Mouse (Mus musculus) myocyte (in vitro differentiated cells): ENCODE data around the gene 4921539E11Rik.

Experiments used
- CEBPB ChIP-seq: IDR thresholded peaks from 2 replicates; pipeline ENCODE4 v1.6.1; 2011; ENCODE audit warnings: mild to moderate bottlenecking, moderate library complexity; ENCODE audit not compliant: poor library complexity, insufficient read depth, severe bottlenecking
- E2F4 ChIP-seq: IDR thresholded peaks from one replicate; pipeline ENCODE4 v1.6.1; 2011; ENCODE audit warnings: mild to moderate bottlenecking, control low read depth, moderate library complexity; ENCODE audit not compliant: insufficient read depth
- MAX ChIP-seq: IDR thresholded peaks from one replicate; pipeline ENCODE4 v1.6.1; 2011; ENCODE audit warnings: low read depth, mild to moderate bottlenecking, control low read depth
- MYOD1 ChIP-seq, 3 experiments: IDR thresholded peaks; one replicate each; pipeline ENCODE4 v1.6.1; 2011; ENCODE audit warnings: control low read depth in 2 of 3, low read depth in 2 of 3, mild to moderate bottlenecking in 2 of 3, moderate library complexity in 1 of 3; ENCODE audit not compliant: insufficient read length in 2 of 3, control insufficient read depth in 1 of 3
- MYOG ChIP-seq, 3 experiments: IDR thresholded peaks; one replicate each; pipeline ENCODE4 v1.6.1; 2011; ENCODE audit warnings: control low read depth in 2 of 3, low read depth in 2 of 3, mild to moderate bottlenecking in 2 of 3; ENCODE audit not compliant: insufficient read length in 2 of 3, control insufficient read depth in 1 of 3, insufficient read depth in 1 of 3
- POLR2A ChIP-seq: IDR thresholded peaks from one replicate; pipeline ENCODE4 v1.6.1; 2011; ENCODE audit warnings: low read depth, mild to moderate bottlenecking, control low read depth, moderate library complexity; ENCODE audit not compliant: insufficient read length
- POLR2AphosphoS2 ChIP-seq: IDR thresholded peaks from one replicate; pipeline ENCODE4 v1.6.1; 2011; ENCODE audit warnings: low read depth, control low read depth; ENCODE audit not compliant: insufficient read length
- REST ChIP-seq: IDR thresholded peaks from one replicate; pipeline ENCODE4 v1.6.1; 2011; ENCODE audit warnings: mild to moderate bottlenecking, control low read depth, moderate library complexity; ENCODE audit not compliant: insufficient read depth, insufficient read length
- SRF ChIP-seq: IDR thresholded peaks from one replicate; pipeline ENCODE4 v1.6.1; 2011; ENCODE audit warnings: low read depth; ENCODE audit not compliant: control insufficient read depth, insufficient read length
- TCF12 ChIP-seq: IDR thresholded peaks from one replicate; pipeline ENCODE4 v1.6.1; 2011; ENCODE audit warnings: mild to moderate bottlenecking, control low read depth; ENCODE audit not compliant: poor library complexity, insufficient read depth, severe bottlenecking
- TCF3 ChIP-seq: IDR thresholded peaks from one replicate; pipeline ENCODE4 v1.6.1; 2011; ENCODE audit warnings: low read depth, control low read depth; ENCODE audit not compliant: insufficient read length
- USF1 ChIP-seq: IDR thresholded peaks from one replicate; pipeline ENCODE4 v1.6.1; 2011; ENCODE audit warnings: low read depth, mild to moderate bottlenecking, control low read depth, moderate library complexity

DNA sequence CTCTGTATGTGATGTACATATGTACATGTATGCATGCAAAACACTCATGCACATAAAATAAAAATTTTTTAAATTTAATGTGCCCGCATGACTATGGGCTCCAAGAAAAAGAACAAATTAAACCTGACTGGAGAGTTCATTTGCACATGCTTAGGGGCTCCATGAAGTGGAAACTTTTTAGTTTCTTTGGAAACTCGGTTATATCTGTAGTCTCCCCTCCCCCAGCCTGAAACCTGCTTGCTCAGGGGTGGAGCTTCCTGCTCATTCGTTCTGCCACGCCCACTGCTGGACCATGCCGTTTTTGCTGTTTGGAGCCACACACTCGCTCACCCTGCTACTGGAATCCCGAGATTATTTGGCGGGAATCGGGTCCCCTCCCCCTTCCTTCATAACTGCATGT is 67.8 kb downstream of the 4921539E11Rik start:
- TF ChIP-seq POLR2A (no peak), TCF12 (no peak), MAX (no peak), MYOD1 (IDR thresholded peaks at IDR 0.05; ENCODE audit: control insufficient read depth in 1 of 3, insufficient read length in 2 of 3, low read depth in 2 of 3) (no peak), E2F4 (no peak), MYOG (IDR thresholded peaks at IDR 0.05; ENCODE audit: control insufficient read depth in 1 of 3, insufficient read depth in 1 of 3, insufficient read length in 2 of 3, low read depth in 2 of 3) (no peak), POLR2AphosphoS2 (no peak), USF1 (no peak), SRF (no peak), TCF3 (no peak), REST (no peak), CEBPB (no peak)
